Mouse (Mus musculus) megakaryocyte, embryonic 14.5 days (primary cell): ENCODE data around the gene Prkd1.

ENCODE experiments used
- FLI1 ChIP-seq: IDR thresholded peaks from 2 replicates; pipeline ENCODE4 v1.6.1; 2012; ENCODE audit warnings: low read length, inconsistent platforms, mixed read lengths
- GATA1 ChIP-seq: IDR thresholded peaks from 3 replicates; pipeline ENCODE4 v1.6.1; 2012; ENCODE audit warnings: mixed read lengths, low read length, inconsistent platforms, borderline replicate concordance

GRCm38 (mm10) chr12:50496006-50496405 lies 152.9 kb downstream of the Prkd1 start:
- TF ChIP-seq FLI1 (no peak), GATA1 (no peak)
